Mouse (Mus musculus) intestine, embryonic 14.5 days (tissue): ENCODE data around the gene B4gat1. TPM values are rescaled to one million over a fixed set of nuclear protein-coding genes. Genes with fewer than 3 reads are reported as not detected.
"Not testable (repeated sequence)": the region's sequence is repeated elsewhere in the genome, so short reads cannot be mapped to it uniquely, and the experiment has no call there.

Experiments
- ATAC-seq: fragments of 200-750 bp; cut with Nextera tagmentation; replicated peaks from 2 replicates; pipeline ENCODE4 v1.8.0; 2017; ENCODE audit warnings: low read depth, moderate number of reproducible peaks, moderate TSS enrichment, moderate library complexity; ENCODE audit not compliant: low FRiP score, low TSS enrichment
- DNase-seq: peaks from one replicate; pipeline ENCODE4 v3.0.0-alpha.2; 2018; ENCODE audit warnings: low spot score
- H3K27ac ChIP-seq: fragments of 300-500 bp; sonication (generic); 2 replicates; pipeline ENCODE4 v1.5.1; 2014; ENCODE audit warnings: low read depth, mild to moderate bottlenecking, control low read depth
- H3K27me3 ChIP-seq: fragments of 300-500 bp; sonication (generic); replicated peaks from 2 replicates; pipeline ENCODE4 v1.6.1; 2014; ENCODE audit warnings: low read length, control low read depth; ENCODE audit not compliant: control insufficient read depth, insufficient read depth
- H3K36me3 ChIP-seq: fragments of 300-500 bp; sonication (generic); 2 replicates; pipeline ENCODE4 v1.6.1; 2014; ENCODE audit warnings: low read length, control low read depth; ENCODE audit not compliant: control insufficient read depth, insufficient read depth
- H3K4me1 ChIP-seq: fragments of 300-500 bp; sonication (generic); replicated peaks from 2 replicates; pipeline ENCODE4 v1.6.1; 2014; ENCODE audit warnings: low read length, control low read depth, mixed read lengths; ENCODE audit not compliant: control insufficient read depth, insufficient read depth
- H3K4me2 ChIP-seq: fragments of 300-500 bp; sonication (generic); 2 replicates; pipeline ENCODE4 v1.6.1; 2014; ENCODE audit warnings: low read length
- H3K4me3 ChIP-seq: fragments of 300-500 bp; sonication (generic); 2 replicates; pipeline ENCODE4 v1.5.1; 2014; ENCODE audit warnings: low read depth, low read length, control low read depth, mixed read lengths
- H3K9ac ChIP-seq: fragments of 300-500 bp; sonication (generic); 2 replicates; pipeline ENCODE4 v1.6.1; 2014; ENCODE audit warnings: mild to moderate bottlenecking, low read length
- H3K9me3 ChIP-seq: fragments of 300-500 bp; sonication (generic); 2 replicates; pipeline ENCODE4 v1.6.1; 2016; ENCODE audit warnings: low read length, control low read depth; ENCODE audit not compliant: control insufficient read depth
- WGBS: fragments of 180-500 bp; shearing (Covaris S2); extraction: QIAGEN DNeasy Blood & Tissue Kit; methylation state at CpG from one replicate; pipeline ENCODE4 v1.1.7; 2014; 5-methylcytosine and 5-hydroxymethylcytosine counted together
- polyA plus RNA-seq: library from polyadenylated mRNA; unstranded; fragments of >200 nt; fragmentation: Nextera tagmentation; extraction: Ambion mirVana; gene quantifications from 2 replicates; pipeline ENCODE4 v1.2.1, GENCODE M21; 2014

The B4gat1 gene
- polyA plus RNA-seq, 1 experiment from 2014 or later = 39.1 TPM

GRCm38 (mm10) chr19:5079279-5079678 is 40.7 kb downstream of the B4gat1 start:
- Histone ChIP-seq H3K4me3 (no peak overlapping the region), H3K9ac (no peak overlapping the region), H3K27ac (no peak overlapping the region), H3K36me3 (no peaks in the 10 kb centered on the region), H3K9me3 (no peaks in the 10 kb centered on the region), H3K27me3 (peaks cover 49% of the 10 kb centered on the region), H3K4me2 (no peak overlapping the region), H3K4me1 (no peaks in the 10 kb centered on the region)
- 93% methylated on average over 1 of the region's 1 CpGs for WGBS
- ATAC-seq = no peak
- DNase-seq = no peak

GRCm38 (mm10) chr19:5082005-5082404 is 43.4 kb downstream of the B4gat1 start:
- Histone ChIP-seq H3K4me2 (no peak overlapping the region), H3K27ac (no peak overlapping the region), H3K9ac (no peak overlapping the region), H3K4me3 (no peak overlapping the region), H3K36me3 (no peaks in the 10 kb centered on the region), H3K27me3 (peaks cover 72% of the 10 kb centered on the region), H3K9me3 (no peaks in the 10 kb centered on the region), H3K4me1 (no peaks in the 10 kb centered on the region)
- no peak for DNase-seq
- WGBS = 57% methylated on average over 18 of the region's 18 CpGs
- no peak for ATAC-seq

DNA sequence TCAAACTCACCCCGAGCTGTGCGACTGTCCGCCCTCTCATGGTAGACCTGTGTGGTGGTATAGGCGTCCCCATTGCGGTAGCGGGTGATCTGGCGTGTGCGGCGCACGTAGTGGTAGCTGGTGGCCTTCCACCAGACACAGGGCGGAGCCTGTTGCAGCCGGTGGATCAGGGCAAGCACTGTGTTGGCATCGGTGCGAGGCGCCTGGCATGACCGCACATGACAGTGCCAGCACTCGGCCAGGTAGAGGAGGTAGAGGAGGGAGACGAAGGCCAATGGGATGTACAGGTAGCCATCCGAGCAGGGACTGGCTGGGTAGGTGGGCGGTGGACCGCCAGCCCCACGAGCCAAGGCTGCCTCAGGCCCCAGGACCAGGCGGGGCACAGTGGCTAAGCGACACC is 44.0 kb downstream of the B4gat1 start:
- Histone ChIP-seq H3K36me3 (no peaks in the 10 kb centered on the region), H3K4me2 (no peak overlapping the region), H3K4me1 (0 out of 2 replicates have a peak, but pooled peaks cover 2% of the 10 kb centered on the region), H3K27ac (no peak overlapping the region), H3K9ac (no peak overlapping the region), H3K4me3 (no peak overlapping the region), H3K9me3 (no peaks in the 10 kb centered on the region), H3K27me3 (peaks cover 72% of the 10 kb centered on the region)
- ATAC-seq (no peak), DNase-seq (no peak)
- 63% methylated on average over 24 of the region's 24 CpGs for WGBS

- WGBS = 59% methylated on average over 3 of the region's 3 CpGs
Observed at GRCm38 (mm10) chr19:5083961-5084833, 45.6 kb downstream of the B4gat1 start.

GRCm38 (mm10) chr19:5084834-5085144 is 46.2 kb downstream of the B4gat1 start:
- Histone ChIP-seq H3K4me3 (peak overlapping the region; percentile 37), H3K9ac (peak overlapping the region; percentile 25; the same call in 1 of the 2 replicates), H3K9me3 (no peaks in the 10 kb centered on the region), H3K4me1 (peaks cover 10% of the 10 kb centered on the region), H3K27me3 (peaks cover 68% of the 10 kb centered on the region), H3K36me3 (peaks cover 4% of the 10 kb centered on the region), H3K27ac (no peak overlapping the region), H3K4me2 (peak overlapping the region; percentile 68)
- no peak for DNase-seq
- 2% methylated on average over 15 of the region's 15 CpGs for WGBS
- ATAC-seq = no peak

More at GRCm38 (mm10) chr19:5083961-5084833, 45.6 kb downstream of the B4gat1 start:
- DNase-seq (no peak), ATAC-seq (no peak)
- no peak overlapping the region for H3K4me2 ChIP-seq
- H3K27ac ChIP-seq = no peak overlapping the region
- peaks cover 72% of the 10 kb centered on the region for H3K27me3 ChIP-seq
- no peaks in the 10 kb centered on the region for H3K36me3 ChIP-seq
- no peak overlapping the region for H3K9ac ChIP-seq
- H3K4me1 ChIP-seq = peaks cover 7% of the 10 kb centered on the region
- H3K9me3 ChIP-seq = no peaks in the 10 kb centered on the region
- peak overlapping the region; percentile 37 for H3K4me3 ChIP-seq

GRCm38 (mm10) chr19:5085145-5085863 is 46.7 kb downstream of the B4gat1 start, which contains the start of gene Tmem151a:
TSS of gene Tmem151a (minus strand) at chr19:5085531.
- WGBS = under 1% methylated on average over 54 of the region's 69 CpGs
- peak within 1 kb of the TSS; percentile 25; the same call in 1 of the 2 replicates for H3K9ac ChIP-seq
- H3K27ac ChIP-seq = no peak within 1 kb of the TSS

GRCm38 (mm10) chr19:5086533-5086932 is 47.9 kb downstream of the B4gat1 start:
- ATAC-seq, H3K9ac ChIP-seq, H3K27ac ChIP-seq, H3K4me2 ChIP-seq, H3K4me1 ChIP-seq, DNase-seq, H3K4me3 ChIP-seq, H3K9me3 ChIP-seq: not testable (repeated sequence)
- WGBS = 59% methylated on average over 4 of the region's 4 CpGs
- Histone ChIP-seq H3K27me3 (peaks cover 50% of the 10 kb centered on the region), H3K36me3 (peaks cover 17% of the 10 kb centered on the region)

More at GRCm38 (mm10) chr19:5085145-5085863, 46.7 kb downstream of the B4gat1 start, which contains the start of gene Tmem151a:
- Histone ChIP-seq H3K4me3 (peak within 1 kb of the TSS; percentile 37), H3K4me1 (peaks cover 10% of the 10 kb centered on the region), H3K4me2 (peak within 1 kb of the TSS; percentile 68), H3K9me3 (no peaks in the 10 kb centered on the region), H3K36me3 (peaks cover 5% of the 10 kb centered on the region), H3K27me3 (peaks cover 63% of the 10 kb centered on the region)
- peak; percentile 58 for DNase-seq
- ATAC-seq = no peak

DNA sequence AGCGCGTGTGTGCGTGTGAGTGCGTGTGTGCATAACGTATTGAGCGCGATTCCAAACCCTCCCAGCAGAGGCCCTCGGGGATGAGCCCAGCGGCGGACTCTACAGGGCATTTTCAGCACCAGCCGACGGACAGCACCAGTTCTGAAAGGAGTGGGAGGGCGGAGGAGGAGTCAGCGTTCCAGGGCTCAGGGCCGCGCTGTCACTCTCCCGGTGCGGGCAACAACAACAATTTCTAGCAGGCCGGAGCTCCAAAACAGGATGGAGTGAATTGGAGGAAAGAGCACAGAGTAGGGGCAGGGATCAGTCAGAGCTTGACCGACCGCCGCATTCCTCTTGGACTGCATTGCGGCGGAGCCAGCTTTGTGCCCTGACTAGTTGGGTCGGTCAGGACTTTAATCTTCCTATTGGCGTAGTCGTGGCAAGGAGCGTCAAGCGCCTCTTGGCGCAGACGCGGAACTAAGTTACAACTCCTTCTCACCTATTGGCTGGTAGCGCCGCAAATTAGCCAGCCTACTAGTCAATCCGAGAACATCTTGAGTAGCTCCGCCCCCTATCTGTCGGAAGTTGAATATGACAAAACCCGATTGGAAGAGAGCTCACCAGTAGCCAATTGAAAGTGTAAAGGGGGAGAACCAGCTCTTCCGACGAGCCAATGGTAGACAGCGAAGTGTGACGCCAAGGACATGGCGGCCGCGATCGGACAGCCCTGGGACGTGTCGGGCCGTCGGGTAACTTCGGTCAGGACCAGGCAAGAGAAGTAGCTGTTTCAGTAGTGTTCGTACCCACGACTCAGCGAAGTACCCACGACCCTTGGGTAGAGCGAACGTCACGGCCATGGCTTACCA is 49.5 kb downstream of the B4gat1 start, which contains the start of gene Yif1a:
Gene Yif1a, plus strand, starts transcription at position 655 of the 845 bp plus-strand sequence.
- Histone ChIP-seq H3K4me1 (peaks cover 10% of the 10 kb centered on the region), H3K27me3 (peaks cover 35% of the 10 kb centered on the region), H3K27ac (peak within 1 kb of the TSS; percentile 74), H3K4me3 (peak within 1 kb of the TSS; percentile 87), H3K9ac (peak within 1 kb of the TSS; percentile 69), H3K36me3 (peaks cover 29% of the 10 kb centered on the region), H3K9me3 (no peaks in the 10 kb centered on the region), H3K4me2 (peak within 1 kb of the TSS; percentile 93)
- ATAC-seq (peak; percentile 89), DNase-seq (peak; percentile 99)
- under 1% methylated on average over 58 of the region's 58 CpGs for WGBS
